Mouse (Mus musculus): ENCODE data around the gene Mpped2. TPM values are rescaled to one million over a fixed set of nuclear protein-coding genes. Genes with fewer than 3 reads are reported as not detected.

Mpped2 gene
- polyA plus RNA-seq, 1 experiment from 2014 or later, result 5.8 TPM

DNA sequence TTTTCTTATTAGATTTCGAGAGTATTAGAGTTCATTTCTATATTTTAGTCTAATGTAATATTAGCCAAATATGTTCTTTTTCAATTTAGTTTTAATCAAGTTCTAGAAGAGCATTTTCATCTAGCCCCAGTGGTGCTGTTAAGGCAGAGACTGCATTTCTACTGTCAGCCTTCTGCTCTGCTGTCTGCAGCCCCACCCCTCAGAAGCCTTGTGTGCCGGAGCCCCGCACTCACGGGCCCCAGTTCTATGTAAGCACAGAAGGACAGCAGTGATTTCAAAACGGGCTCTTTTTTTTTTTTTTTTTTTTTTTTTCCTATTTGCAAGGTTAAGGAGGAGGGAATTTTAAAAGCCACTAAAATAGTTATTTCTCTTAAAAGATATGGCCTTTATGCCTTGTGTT, 79.6 kb downstream of the Mpped2 start:
- no peaks in the 10 kb centered on the region for H3K27me3 ChIP-seq (ENCODE audit: control insufficient read depth, insufficient read depth, low read length)
- H3K4me3 ChIP-seq (ENCODE audit: low read depth, low read length), result no peak overlapping the region
- DNase-seq (ENCODE audit: low spot score) (no peak), ATAC-seq (ENCODE audit: low FRiP score, low TSS enrichment) (no peak)
- H3K4me1 ChIP-seq (replicated peaks; ENCODE audit: control insufficient read depth, insufficient read depth), result no peaks in the 10 kb centered on the region
- no peak for TF ChIP-seq CTCF (IDR thresholded peaks at IDR 0.05; ENCODE audit: low read depth)
- no peak for TF ChIP-seq EP300 (optimal IDR thresholded peaks at IDR 0.05)
- no peaks in the 10 kb centered on the region for H3K9me3 ChIP-seq (ENCODE audit: control insufficient read depth, low read length)
- WGBS, result 49% methylated on average over 5 of the region's 5 CpGs
- H3K36me3 ChIP-seq (ENCODE audit: control insufficient read depth, insufficient read depth, low read length), result no peaks in the 10 kb centered on the region
- H3K9ac ChIP-seq (ENCODE audit: low read length), result no peak overlapping the region
- H3K4me2 ChIP-seq (replicated peaks; ENCODE audit: low read depth), result no peak overlapping the region
- H3K27ac ChIP-seq (replicated peaks), result no peak overlapping the region

DNA sequence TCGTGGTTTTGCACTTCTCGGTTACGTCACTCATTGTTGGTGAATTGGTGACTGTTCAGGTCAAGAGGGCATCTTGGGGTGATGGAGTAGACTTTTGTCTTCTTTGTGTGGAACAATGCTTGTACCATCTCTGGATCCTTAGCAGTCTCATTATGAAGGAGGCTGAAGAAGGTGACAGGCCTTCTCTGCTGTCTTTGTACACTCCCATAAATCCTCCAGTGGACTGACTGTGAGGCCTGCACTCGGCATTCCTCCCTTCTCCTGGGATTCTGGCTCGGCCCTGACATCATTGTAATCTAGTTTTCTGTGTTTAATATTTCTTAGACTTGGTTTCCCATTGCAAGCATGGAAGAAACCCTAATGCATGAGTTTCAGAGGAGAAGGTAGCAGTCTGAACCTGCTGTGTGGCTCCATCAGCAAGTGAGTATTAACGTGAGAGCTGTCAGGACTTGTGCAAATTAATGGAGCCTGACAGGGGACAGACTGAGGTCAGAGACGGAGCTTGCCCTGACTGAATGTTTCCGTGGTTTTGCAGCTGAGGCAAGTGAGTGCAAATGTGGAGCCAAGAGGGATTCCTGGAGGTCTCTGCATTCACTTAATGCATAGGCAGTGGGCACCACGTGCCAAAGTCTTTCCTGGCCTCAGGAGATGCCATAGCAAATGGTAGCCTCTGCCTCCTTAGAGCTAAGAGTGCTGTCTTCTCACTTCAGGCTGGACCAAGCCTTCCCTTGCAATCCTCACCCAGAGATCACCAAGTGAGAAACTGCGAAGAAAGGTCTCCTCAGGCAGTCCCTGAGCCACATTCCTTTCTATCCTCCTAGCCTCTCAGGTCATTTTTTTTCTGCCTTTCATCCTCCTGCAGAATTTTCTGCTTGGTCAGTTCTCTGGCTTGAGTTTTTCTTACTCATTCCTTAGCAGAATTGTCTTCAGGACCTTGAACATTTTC, 81.5 kb downstream of the Mpped2 start:
- Histone ChIP-seq H3K9me3 (ENCODE audit: control insufficient read depth, low read length) (no peaks in the 10 kb centered on the region), H3K36me3 (ENCODE audit: control insufficient read depth, insufficient read depth, low read length) (no peaks in the 10 kb centered on the region), H3K4me3 (ENCODE audit: low read depth, low read length) (no peak overlapping the region), H3K27me3 (ENCODE audit: control insufficient read depth, insufficient read depth, low read length) (no peaks in the 10 kb centered on the region), H3K4me2 (replicated peaks; ENCODE audit: low read depth) (no peak overlapping the region), H3K9ac (ENCODE audit: low read length) (no peak overlapping the region), H3K4me1 (replicated peaks; ENCODE audit: control insufficient read depth, insufficient read depth) (no peaks in the 10 kb centered on the region), H3K27ac (replicated peaks) (no peak overlapping the region)
- ATAC-seq (ENCODE audit: low FRiP score, low TSS enrichment) (no peak), DNase-seq (ENCODE audit: low spot score) (no peak)
- WGBS, result 46% methylated on average over 10 of the region's 10 CpGs
- TF ChIP-seq EP300 (optimal IDR thresholded peaks at IDR 0.05), result no peak
- no peak for TF ChIP-seq CTCF (IDR thresholded peaks at IDR 0.05; ENCODE audit: low read depth)

DNA sequence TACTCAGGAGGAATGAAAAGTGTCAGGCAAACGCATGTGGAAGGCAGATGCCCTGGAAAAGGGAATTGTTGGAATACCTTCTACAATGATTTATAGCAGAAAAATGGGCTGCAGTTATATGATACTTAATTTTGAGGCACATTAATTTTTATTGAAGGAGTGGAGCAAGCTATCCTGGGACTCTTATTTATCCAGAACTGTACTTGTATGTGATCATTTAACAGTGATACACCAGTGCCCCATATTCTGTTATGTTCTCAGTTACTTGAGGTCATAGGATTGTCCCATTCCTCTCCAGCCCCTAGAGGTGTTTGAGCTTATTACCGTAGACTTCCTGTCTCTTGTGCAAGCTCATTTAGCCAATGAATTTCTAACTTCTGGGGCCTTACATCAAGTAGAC, 82.9 kb downstream of the Mpped2 start:
- no peak for ATAC-seq (ENCODE audit: low FRiP score, low TSS enrichment)
- Histone ChIP-seq H3K4me2 (replicated peaks; ENCODE audit: low read depth) (no peak overlapping the region), H3K27me3 (ENCODE audit: control insufficient read depth, insufficient read depth, low read length) (no peaks in the 10 kb centered on the region), H3K9ac (ENCODE audit: low read length) (no peak overlapping the region), H3K4me3 (ENCODE audit: low read depth, low read length) (no peak overlapping the region), H3K4me1 (replicated peaks; ENCODE audit: control insufficient read depth, insufficient read depth) (no peaks in the 10 kb centered on the region), H3K36me3 (ENCODE audit: control insufficient read depth, insufficient read depth, low read length) (no peaks in the 10 kb centered on the region), H3K27ac (replicated peaks) (no peak overlapping the region), H3K9me3 (ENCODE audit: control insufficient read depth, low read length) (no peaks in the 10 kb centered on the region)
- DNase-seq (ENCODE audit: low spot score), result no peak
- 84% methylated on average over 2 of the region's 2 CpGs for WGBS
- no peak for TF ChIP-seq CTCF (IDR thresholded peaks at IDR 0.05; ENCODE audit: low read depth)
- no peak for TF ChIP-seq EP300 (optimal IDR thresholded peaks at IDR 0.05)

DNA sequence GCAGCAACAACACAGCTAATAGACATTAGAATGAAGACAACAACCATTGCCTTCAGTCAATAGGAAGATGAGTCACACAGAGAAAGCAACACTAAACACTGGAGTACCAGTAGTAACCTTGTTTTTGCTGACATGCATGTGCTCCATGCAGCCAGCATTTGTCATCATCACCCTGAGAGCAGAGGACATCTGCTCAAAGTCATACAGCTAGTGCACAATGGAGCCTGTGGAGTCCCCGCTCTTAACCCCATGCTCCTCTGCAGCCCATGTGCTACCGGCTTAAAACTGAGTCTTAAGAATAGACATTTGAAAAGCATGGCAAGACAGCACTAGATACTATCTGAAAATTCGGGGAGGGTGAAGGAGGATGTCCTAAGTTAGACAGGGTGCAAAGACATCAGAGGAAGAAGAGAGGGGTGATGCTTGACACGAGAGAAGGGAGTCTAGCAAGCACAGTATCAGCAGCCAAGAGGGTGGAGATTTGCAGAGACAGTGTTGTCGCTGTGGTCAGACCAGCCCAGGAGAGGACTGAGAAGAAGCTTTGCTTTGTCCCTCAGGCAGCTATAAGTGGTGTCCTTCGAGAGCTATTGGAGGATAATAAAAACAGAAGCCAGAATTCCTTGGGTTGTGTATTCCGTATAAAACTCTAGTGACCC, 85.9 kb downstream of the Mpped2 start:
- WGBS, result 79% methylated on average over 7 of the region's 7 CpGs
- Histone ChIP-seq H3K4me3 (ENCODE audit: low read depth, low read length) (no peak overlapping the region), H3K9ac (ENCODE audit: low read length) (no peak overlapping the region), H3K4me1 (replicated peaks; ENCODE audit: control insufficient read depth, insufficient read depth) (no peaks in the 10 kb centered on the region), H3K27ac (replicated peaks) (no peak overlapping the region), H3K27me3 (ENCODE audit: control insufficient read depth, insufficient read depth, low read length) (no peaks in the 10 kb centered on the region), H3K4me2 (replicated peaks; ENCODE audit: low read depth) (no peak overlapping the region), H3K36me3 (ENCODE audit: control insufficient read depth, insufficient read depth, low read length) (no peaks in the 10 kb centered on the region), H3K9me3 (ENCODE audit: control insufficient read depth, low read length) (no peaks in the 10 kb centered on the region)
- ATAC-seq (ENCODE audit: low FRiP score, low TSS enrichment) (no peak), DNase-seq (ENCODE audit: low spot score) (no peak)
- TF ChIP-seq EP300 (optimal IDR thresholded peaks at IDR 0.05) (no peak), CTCF (IDR thresholded peaks at IDR 0.05; ENCODE audit: low read depth) (no peak)

DNA sequence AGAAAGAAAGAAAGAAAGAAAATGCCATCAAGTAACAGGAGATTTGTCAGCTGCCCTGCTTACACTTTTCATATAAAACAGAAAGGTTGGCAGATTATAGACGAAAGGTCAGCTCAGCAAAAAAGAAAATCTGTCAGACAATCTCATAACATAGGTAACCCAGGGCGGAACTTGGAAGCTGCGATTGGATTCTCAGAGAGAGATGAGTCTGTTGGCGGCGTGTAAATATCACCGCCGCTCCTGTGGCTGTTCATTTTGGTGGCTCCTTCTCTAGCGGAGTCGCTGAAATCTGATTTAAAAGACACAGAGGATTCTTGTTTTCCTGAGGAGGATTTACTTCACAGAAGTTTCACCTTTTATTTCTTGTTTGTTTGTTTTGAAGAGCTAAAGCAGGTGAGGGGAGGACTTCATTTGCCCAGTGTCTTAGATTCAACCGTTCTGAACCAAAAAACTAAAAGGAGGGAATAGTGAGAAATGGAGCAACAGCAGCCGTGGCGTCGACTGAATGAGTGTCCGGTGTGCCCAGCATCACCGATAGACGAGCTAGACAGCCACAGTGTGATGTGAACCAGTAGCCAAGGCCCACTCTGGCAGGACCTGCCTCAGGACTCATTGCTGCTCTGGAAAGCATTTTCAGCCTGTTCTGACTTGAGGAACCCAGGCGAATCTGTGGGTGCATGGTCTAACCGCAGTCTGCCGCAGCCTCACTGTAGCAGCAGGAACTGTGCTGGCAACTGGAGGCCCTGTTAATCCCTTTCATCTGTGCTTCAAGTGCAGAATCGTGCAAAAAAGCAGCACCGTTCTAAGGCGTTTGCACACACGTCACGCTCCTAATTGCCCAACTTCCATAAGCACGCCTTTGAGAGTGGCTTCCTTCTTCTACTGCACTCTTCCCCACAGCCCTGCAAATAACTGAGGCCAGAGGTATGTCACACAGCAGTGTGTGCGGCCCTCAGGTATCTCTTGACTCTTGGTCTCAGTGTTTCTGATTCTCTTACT, 88.4 kb downstream of the Mpped2 start:
- DNase-seq (ENCODE audit: low spot score), result no peak
- no peak overlapping the region for H3K27ac ChIP-seq (replicated peaks)

More for the DNA sequence above, 88.4 kb downstream of the Mpped2 start:
- Histone ChIP-seq H3K27me3 (ENCODE audit: control insufficient read depth, insufficient read depth, low read length) (no peaks in the 10 kb centered on the region), H3K4me3 (ENCODE audit: low read depth, low read length) (no peak overlapping the region), H3K9ac (ENCODE audit: low read length) (no peak overlapping the region), H3K4me1 (replicated peaks; ENCODE audit: control insufficient read depth, insufficient read depth) (no peaks in the 10 kb centered on the region), H3K4me2 (replicated peaks; ENCODE audit: low read depth) (no peak overlapping the region), H3K9me3 (ENCODE audit: control insufficient read depth, low read length) (no peaks in the 10 kb centered on the region), H3K36me3 (ENCODE audit: control insufficient read depth, insufficient read depth, low read length) (no peaks in the 10 kb centered on the region)
- TF ChIP-seq CTCF (IDR thresholded peaks at IDR 0.05; ENCODE audit: low read depth) (no peak), EP300 (optimal IDR thresholded peaks at IDR 0.05) (no peak)
- no peak for ATAC-seq (ENCODE audit: low FRiP score, low TSS enrichment)
- WGBS, result 80% methylated on average over 26 of the region's 26 CpGs
